In genomic region chr14:122599839-122600238, GRCm38 (mm10) we compare ENCODE assay signal across 23 mouse cellular contexts.
DNase-seq lines count a peak whose midpoint lies in the region; ATAC-seq and TF ChIP-seq lines count a peak whose summit lies in the region.
"Had no signal": no experiment of that assay in that cellular context is flagged by ENCODE, and none has a peak within 500 bp of the region (broad histone marks: within the 10 kb centered on the region; RNA-seq: fewer than 3 reads in every experiment).

No protein-coding gene starts in this region.

- H3K9me3 ChIP-seq in midbrain, embryonic 12.5 days = no peaks in the 10 kb centered on the region
- no peaks in the 10 kb centered on the region for H3K9me3 ChIP-seq in midbrain, postnatal 0 days (ENCODE audit: low read length)
- H3K9me3 ChIP-seq in limb, embryonic 13.5 days = no peaks in the 10 kb centered on the region
- H3K9me3 ChIP-seq in lung, postnatal 0 days (ENCODE audit: low read length) = no peaks in the 10 kb centered on the region
- H3K9me3 ChIP-seq: hindbrain, embryonic 15.5 days; liver, embryonic 12.5 days; midbrain, embryonic 13.5 days; neural tube, embryonic 12.5 days had no signal

- no peak overlapping the region for H3K27ac ChIP-seq in midbrain, embryonic 12.5 days (replicated peaks)
- H3K27ac ChIP-seq in midbrain, postnatal 0 days (ENCODE audit: low read depth, low read length) = no peak overlapping the region
- H3K27ac ChIP-seq in limb, embryonic 13.5 days = no peak overlapping the region
- no peak overlapping the region for H3K27ac ChIP-seq in lung, postnatal 0 days (ENCODE audit: low read length)
- H3K27ac ChIP-seq: hindbrain, embryonic 15.5 days; liver, embryonic 12.5 days; midbrain, embryonic 13.5 days; neural tube, embryonic 12.5 days had no signal

- no peak for TF ChIP-seq EP300 in lung, postnatal 0 days (IDR thresholded peaks at IDR 0.05)

- peaks cover 6% of the 10 kb centered on the region; the same call in 1 of the 2 replicates for H3K4me1 ChIP-seq in midbrain, embryonic 12.5 days
- no peaks in the 10 kb centered on the region for H3K4me1 ChIP-seq in midbrain, postnatal 0 days (ENCODE audit: insufficient read depth, low read length)
- peaks cover 17% of the 10 kb centered on the region for H3K4me1 ChIP-seq in limb, embryonic 13.5 days
- no peaks in the 10 kb centered on the region for H3K4me1 ChIP-seq in lung, postnatal 0 days (ENCODE audit: insufficient read depth, low read depth, low read length)
- H3K4me1 ChIP-seq: hindbrain, embryonic 15.5 days; liver, embryonic 12.5 days; midbrain, embryonic 13.5 days; neural tube, embryonic 12.5 days had no signal

- no peaks in the 10 kb centered on the region for H3K27me3 ChIP-seq in midbrain, embryonic 12.5 days
- H3K27me3 ChIP-seq in midbrain, postnatal 0 days (ENCODE audit: insufficient read depth, low read length) = no peaks in the 10 kb centered on the region
- H3K27me3 ChIP-seq in limb, embryonic 13.5 days = peaks cover 5% of the 10 kb centered on the region; the same call in 1 of the 2 replicates
- H3K27me3 ChIP-seq in lung, postnatal 0 days (replicated peaks; ENCODE audit: insufficient read depth, low read length) = no peaks in the 10 kb centered on the region
- H3K27me3 ChIP-seq: hindbrain, embryonic 15.5 days; liver, embryonic 12.5 days; midbrain, embryonic 13.5 days; neural tube, embryonic 12.5 days had no signal

- DNase-seq in embryo, embryonic 11 days = peak; percentile 15
- DNase-seq in embryo, embryonic 9.5 days (ENCODE audit: extremely low spot score) = no peak
- DNase-seq in midbrain, postnatal 0 days (ENCODE audit: low spot score) = no peak
- peak; percentile 19 for DNase-seq in kidney, postnatal 10 days
- no peak for DNase-seq in lung, postnatal 0 days (ENCODE audit: low spot score)
- DNase-seq: adrenal gland, adult 8-10 months; cerebellum, adult 9-10 months; heart, postnatal 4 days; layer of hippocampus, adult 9-11 months; lung, adult 18-20 months; lung, postnatal 14 days; right cerebral cortex, postnatal 4 days; thymus, adult 18-20 months; thymus, postnatal 36 days had no signal

- no peak overlapping the region for H3K4me2 ChIP-seq in midbrain, embryonic 12.5 days (replicated peaks)
- H3K4me2 ChIP-seq in midbrain, postnatal 0 days (ENCODE audit: low read depth, low read length, poor library complexity, severe bottlenecking) = no peak overlapping the region
- H3K4me2 ChIP-seq in limb, embryonic 13.5 days (replicated peaks) = peak overlapping the region; percentile 7
- no peak overlapping the region for H3K4me2 ChIP-seq in lung, postnatal 0 days (replicated peaks; ENCODE audit: low read depth, low read length)
- H3K4me2 ChIP-seq: hindbrain, embryonic 15.5 days; liver, embryonic 12.5 days; midbrain, embryonic 13.5 days; neural tube, embryonic 12.5 days had no signal

- no peak overlapping the region for H3K9ac ChIP-seq in midbrain, embryonic 12.5 days (replicated peaks)
- no peak overlapping the region for H3K9ac ChIP-seq in midbrain, postnatal 0 days (replicated peaks; ENCODE audit: low read length, poor library complexity, severe bottlenecking)
- H3K9ac ChIP-seq in limb, embryonic 13.5 days = no peak overlapping the region
- no peak overlapping the region for H3K9ac ChIP-seq in lung, postnatal 0 days (replicated peaks; ENCODE audit: low read depth)
- H3K9ac ChIP-seq: hindbrain, embryonic 15.5 days; liver, embryonic 12.5 days; midbrain, embryonic 13.5 days; neural tube, embryonic 12.5 days had no signal

- no peaks in the 10 kb centered on the region for H3K36me3 ChIP-seq in midbrain, embryonic 12.5 days
- H3K36me3 ChIP-seq in midbrain, postnatal 0 days (ENCODE audit: insufficient read depth, low read length) = no peaks in the 10 kb centered on the region
- no peaks in the 10 kb centered on the region for H3K36me3 ChIP-seq in limb, embryonic 13.5 days
- H3K36me3 ChIP-seq in lung, postnatal 0 days (ENCODE audit: insufficient read depth, low read length) = no peaks in the 10 kb centered on the region
- H3K36me3 ChIP-seq: hindbrain, embryonic 15.5 days; liver, embryonic 12.5 days; midbrain, embryonic 13.5 days; neural tube, embryonic 12.5 days had no signal

- no peak for TF ChIP-seq CTCF in midbrain, postnatal 0 days (IDR thresholded peaks at IDR 0.05)
- TF ChIP-seq CTCF in lung, postnatal 0 days (IDR thresholded peaks at IDR 0.05) = no peak

- H3K4me3 ChIP-seq in midbrain, embryonic 12.5 days = no peak overlapping the region
- no peak overlapping the region for H3K4me3 ChIP-seq in midbrain, postnatal 0 days (ENCODE audit: low read depth, low read length)
- H3K4me3 ChIP-seq in limb, embryonic 13.5 days = no peak overlapping the region
- no peak overlapping the region for H3K4me3 ChIP-seq in lung, postnatal 0 days (ENCODE audit: low read depth, low read length)
- H3K4me3 ChIP-seq: hindbrain, embryonic 15.5 days; liver, embryonic 12.5 days; midbrain, embryonic 13.5 days; neural tube, embryonic 12.5 days had no signal

- ATAC-seq in midbrain, embryonic 12.5 days (ENCODE audit: low FRiP score, low read depth) = 0 out of 2 replicates have a peak, but pooled peaks have one; percentile 23
- ATAC-seq in midbrain, postnatal 0 days (ENCODE audit: low FRiP score) = no peak
- peak; percentile 78 for ATAC-seq in limb, embryonic 13.5 days (ENCODE audit: low FRiP score, low read depth)
- ATAC-seq in granulocyte monocyte progenitor cell, adult 5-6 weeks (replicated peaks; ENCODE audit: poor library complexity, severe bottlenecking) = no peak
- no peak for ATAC-seq in lung, postnatal 0 days
- ATAC-seq: activated CD4-positive, CD25-positive, alpha-beta regulatory T cell, adult 4 months; forebrain, embryonic 14.5 days; liver, embryonic 12.5 days; midbrain, embryonic 13.5 days had no signal

- WGBS in midbrain, embryonic 12.5 days = 77% methylated on average over 9 of the region's 9 CpGs
- 66% methylated on average over 9 of the region's 9 CpGs for WGBS in midbrain, postnatal 0 days
- 32% methylated on average over 9 of the region's 9 CpGs for WGBS in limb, embryonic 13.5 days
- 78% methylated on average over 9 of the region's 9 CpGs for WGBS in lung, postnatal 0 days

Comparison
In these comparisons a context has a peak if more than half of its experiments do, and no peak if none do; other contexts are left out.
1. DNase-seq: peak in embryo, embryonic 11 days (single experiment) and kidney, postnatal 10 days (single experiment); none in embryo, embryonic 9.5 days (single experiment), midbrain, postnatal 0 days (single experiment) and lung, postnatal 0 days (single experiment).
2. ATAC-seq: peak in midbrain, embryonic 12.5 days (single experiment) and limb, embryonic 13.5 days (single experiment); none in midbrain, postnatal 0 days (single experiment), granulocyte monocyte progenitor cell, adult 5-6 weeks (single experiment) and lung, postnatal 0 days (single experiment).